In the genomic region with DNA sequence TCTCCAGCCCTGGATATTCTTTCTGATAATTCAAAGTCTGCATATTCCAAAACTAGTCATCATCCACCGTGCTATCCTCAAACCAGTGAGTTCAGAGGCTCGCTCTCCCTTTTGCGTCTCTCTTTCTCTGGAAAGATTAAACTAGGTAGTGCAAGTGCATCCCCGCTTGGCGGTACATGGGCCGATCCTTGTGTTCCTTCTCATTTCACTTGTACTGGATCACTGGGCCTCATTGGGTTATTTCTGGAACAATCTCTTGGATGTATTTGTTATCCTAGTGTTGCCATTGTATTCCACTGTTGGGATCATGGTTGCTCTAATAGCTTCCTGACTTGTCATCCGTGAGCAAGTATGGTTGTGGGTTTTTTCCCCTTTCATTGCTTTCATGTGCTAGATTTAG, we compare ENCODE assay signal across 16 mouse cellular contexts.
"Had no signal": no experiment of that assay in that cellular context is flagged by ENCODE, and none has a peak within 500 bp of the region (broad histone marks: within the 10 kb centered on the region; RNA-seq: fewer than 3 reads in every experiment).

No protein-coding gene starts in this region.

- ATAC-seq: liver, postnatal 0 days had no signal

- H3K36me3 ChIP-seq: stomach, embryonic 15.5 days had no signal

- H3K9ac ChIP-seq: liver, embryonic 13.5 days; liver, embryonic 15.5 days; liver, postnatal 0 days; midbrain, embryonic 12.5 days; neural tube, embryonic 12.5 days; stomach, embryonic 15.5 days had no signal

- H3K27me3 ChIP-seq: liver, embryonic 13.5 days; liver, embryonic 15.5 days; megakaryocyte, embryonic 14.5 days; midbrain, embryonic 12.5 days; neural tube, embryonic 12.5 days; stomach, embryonic 15.5 days had no signal

- H3K4me2 ChIP-seq: liver, embryonic 11.5 days; liver, embryonic 13.5 days; liver, embryonic 15.5 days; midbrain, embryonic 12.5 days; neural tube, embryonic 12.5 days; stomach, embryonic 15.5 days had no signal

- H3K9me3 ChIP-seq: liver, embryonic 13.5 days; liver, embryonic 15.5 days; megakaryocyte, embryonic 14.5 days; midbrain, embryonic 12.5 days; neural tube, embryonic 12.5 days; stomach, embryonic 15.5 days had no signal

- H3K4me3 ChIP-seq: liver, embryonic 13.5 days; liver, embryonic 15.5 days; megakaryocyte, embryonic 14.5 days; midbrain, embryonic 12.5 days; neural tube, embryonic 12.5 days; stomach, embryonic 15.5 days had no signal

- DNase-seq: liver, embryonic 13.5 days; liver, postnatal 0 days; lung, adult 2 months; lung, postnatal 10 days; midbrain, embryonic 14.5 days; right cerebral cortex, postnatal 14 days; thymus, adult 18-20 months; thymus, postnatal 14 days; thymus, postnatal 36 days had no signal

- H3K27ac ChIP-seq: liver, embryonic 13.5 days; liver, embryonic 15.5 days; macrophage; midbrain, embryonic 12.5 days; neural tube, embryonic 12.5 days; stomach, embryonic 15.5 days had no signal
